Mouse (Mus musculus): ENCODE results near the gene Rdh16f1.

Gene Rdh16f1

GRCm38 (mm10) chr10:127759181-127760110 lies at the start of gene Rdh16f1, which contains the start of gene Rdh1:
Gene Rdh16f1 (plus strand): TSS chr10:127759787.
Gene Rdh1 (plus strand): TSS chr10:127759721.
- no peak for DNase-seq (ENCODE audit: low read depth)

GRCm38 (mm10) chr10:127710331-127710730 lies 49.3 kb upstream of the Rdh16f1 start:
- DNase-seq (ENCODE audit: low read depth), result no peak

- no peak for DNase-seq (ENCODE audit: low read depth)
Measured at GRCm38 (mm10) chr10:127712736-127713135, 46.9 kb upstream of the Rdh16f1 start.

- no peak for DNase-seq (ENCODE audit: low read depth)
Measured at GRCm38 (mm10) chr10:127721671-127722418, 37.7 kb upstream of the Rdh16f1 start.

- no peak for DNase-seq (ENCODE audit: low read depth)
Measured at GRCm38 (mm10) chr10:127724178-127724577, 35.4 kb upstream of the Rdh16f1 start, which contains the start of gene Tac2. Gene Tac2 (plus strand): TSS chr10:127724478.

GRCm38 (mm10) chr10:127725136-127725535 lies 34.5 kb upstream of the Rdh16f1 start:
- no peak for DNase-seq (ENCODE audit: low read depth)

GRCm38 (mm10) chr10:127728437-127728836 lies 31.1 kb upstream of the Rdh16f1 start:
- no peak for DNase-seq (ENCODE audit: low read depth)

GRCm38 (mm10) chr10:127730285-127730932 lies 29.2 kb upstream of the Rdh16f1 start:
- no peak for DNase-seq (ENCODE audit: low read depth)

- DNase-seq (ENCODE audit: low read depth), result no peak
Measured at GRCm38 (mm10) chr10:127730933-127731310, 28.7 kb upstream of the Rdh16f1 start.

GRCm38 (mm10) chr10:127731397-127731796 lies 28.2 kb upstream of the Rdh16f1 start:
- DNase-seq (ENCODE audit: low read depth), result no peak

GRCm38 (mm10) chr10:127734434-127734833 lies 25.2 kb upstream of the Rdh16f1 start:
- no peak for DNase-seq (ENCODE audit: low read depth)

GRCm38 (mm10) chr10:127736266-127736665 lies 23.3 kb upstream of the Rdh16f1 start:
- no peak for DNase-seq (ENCODE audit: low read depth)

- DNase-seq (ENCODE audit: low read depth), result no peak
Measured at GRCm38 (mm10) chr10:127736916-127737315, 22.7 kb upstream of the Rdh16f1 start.

GRCm38 (mm10) chr10:127737552-127737951 lies 22.0 kb upstream of the Rdh16f1 start:
- DNase-seq (ENCODE audit: low read depth), result no peak

- DNase-seq (ENCODE audit: low read depth), result no peak
Measured at GRCm38 (mm10) chr10:127738151-127738882, 21.3 kb upstream of the Rdh16f1 start.

- no peak for DNase-seq (ENCODE audit: low read depth)
Measured at GRCm38 (mm10) chr10:127739083-127739660, 20.4 kb upstream of the Rdh16f1 start, which contains the start of gene Zbtb39. Gene Zbtb39 (plus strand): TSS chr10:127739538.

GRCm38 (mm10) chr10:127739661-127740161 lies 19.9 kb upstream of the Rdh16f1 start:
- DNase-seq (ENCODE audit: low read depth), result no peak

GRCm38 (mm10) chr10:127744661-127745060 lies 14.9 kb upstream of the Rdh16f1 start:
- no peak for DNase-seq (ENCODE audit: low read depth)

- no peak for DNase-seq (ENCODE audit: low read depth)
Measured at GRCm38 (mm10) chr10:127745886-127746285, 13.7 kb upstream of the Rdh16f1 start.

GRCm38 (mm10) chr10:127747254-127747653 lies 12.3 kb upstream of the Rdh16f1 start:
- no peak for DNase-seq (ENCODE audit: low read depth)
